Mouse (Mus musculus) splenic B cell, adult 2 months (primary cell): ENCODE results near the gene Nr2f6.
"Not testable (repeated sequence)": the region's sequence is repeated elsewhere in the genome, so short reads cannot be mapped to it uniquely, and the experiment has no call there.

Source experiments
- DNase-seq: peaks from one replicate; pipeline ENCODE4 v3.0.0-alpha.2; 2011; ENCODE audit warnings: low read depth, low spot score
- H3K27me3 ChIP-seq: 2 replicates; pipeline ENCODE4 v1.6.1; 2012; ENCODE audit warnings: mild to moderate bottlenecking, low read length, moderate library complexity, mixed read lengths; ENCODE audit not compliant: control insufficient read depth, poor library complexity, insufficient read depth, severe bottlenecking
- H3K36me3 ChIP-seq: 2 replicates; pipeline ENCODE4 v1.6.1; 2012; ENCODE audit warnings: mild to moderate bottlenecking, low read length, moderate library complexity, mixed read lengths; ENCODE audit not compliant: control insufficient read depth, poor library complexity, insufficient read depth, severe bottlenecking

Gene Nr2f6

DNA sequence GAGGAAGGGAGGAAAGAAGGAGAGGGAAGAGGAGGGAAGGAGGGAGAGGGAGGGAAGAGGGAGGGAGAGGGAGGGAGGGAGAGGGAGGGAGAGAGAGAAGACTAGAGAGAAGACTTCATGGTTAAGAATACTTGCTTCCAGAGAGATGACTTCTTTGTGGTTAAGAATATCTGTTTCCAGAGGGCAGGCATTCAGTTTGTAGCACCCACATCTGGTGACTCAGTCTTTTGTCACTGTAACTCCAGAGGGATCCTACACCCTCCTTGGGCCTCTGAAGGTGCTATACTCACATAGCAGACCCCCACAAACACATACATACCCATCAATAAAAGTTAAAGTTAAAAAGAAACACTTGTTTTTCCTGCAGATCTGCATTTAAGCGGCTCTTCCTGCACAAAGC lies 30.2 kb downstream of the Nr2f6 start:
- H3K27me3 ChIP-seq, result no peaks in the 10 kb centered on the region
- no peak for DNase-seq
- H3K36me3 ChIP-seq, result peaks cover 13% of the 10 kb centered on the region

DNA sequence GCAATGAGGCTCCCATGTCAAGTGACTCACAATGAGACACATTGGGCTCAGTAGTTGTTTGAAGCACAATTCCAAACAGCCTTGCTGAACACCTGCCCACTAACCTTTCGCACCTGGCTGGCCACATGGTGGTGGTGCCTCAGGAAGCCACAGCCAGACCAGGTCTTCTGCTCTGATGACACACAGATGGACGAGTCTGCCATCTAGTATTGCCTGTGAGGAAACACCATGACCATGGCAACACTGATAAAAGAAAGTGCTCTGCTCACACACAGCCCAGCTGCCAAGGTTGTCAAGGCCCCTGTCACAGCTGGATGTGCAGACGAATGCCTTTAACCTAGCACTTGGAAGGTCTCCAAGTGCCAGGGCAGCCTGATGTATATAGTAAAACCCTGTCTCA lies 30.6 kb downstream of the Nr2f6 start:
- Histone ChIP-seq H3K36me3 (peaks cover 11% of the 10 kb centered on the region), H3K27me3 (no peaks in the 10 kb centered on the region)
- no peak for DNase-seq

DNA sequence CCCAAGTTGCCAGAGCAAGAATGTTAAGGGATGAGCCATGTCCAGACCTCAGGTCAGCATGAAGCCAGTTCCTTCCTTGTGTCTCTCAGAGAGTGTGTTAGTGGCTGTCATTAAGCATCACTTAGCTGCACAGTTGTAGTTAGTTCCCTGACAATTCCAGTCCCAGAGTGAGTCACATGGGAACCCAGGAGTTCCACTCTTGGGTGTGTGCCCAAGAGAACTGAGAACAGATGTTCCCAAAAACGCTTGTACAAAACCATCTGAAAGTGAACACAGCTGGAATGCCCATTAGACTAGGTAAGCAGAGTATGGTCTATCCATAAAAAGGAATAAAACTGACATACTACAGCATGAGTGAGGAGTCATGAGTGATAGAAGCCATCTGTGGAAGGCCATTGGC lies 35.2 kb downstream of the Nr2f6 start:
- Histone ChIP-seq H3K36me3 (peaks cover 6% of the 10 kb centered on the region), H3K27me3 (no peaks in the 10 kb centered on the region)
- no peak for DNase-seq

DNA sequence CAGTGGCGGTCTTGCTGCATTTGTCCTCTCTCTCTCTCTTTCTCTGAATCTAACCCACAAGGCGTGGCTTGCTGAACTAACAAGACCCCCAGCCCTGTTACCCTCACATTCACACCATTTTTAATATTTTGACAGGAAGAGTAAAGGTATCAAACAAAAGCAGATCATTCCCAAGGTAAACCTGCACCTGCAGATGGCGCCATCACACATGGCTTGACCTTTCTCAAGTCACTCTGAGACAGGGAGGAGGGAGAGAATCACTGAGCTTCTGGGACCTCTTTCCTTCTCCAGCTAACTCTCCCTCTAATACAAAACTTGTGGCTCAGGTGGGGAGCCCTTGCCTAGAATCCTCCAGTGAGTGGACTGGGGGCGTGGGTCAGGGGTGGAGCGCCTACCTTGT lies 41.1 kb downstream of the Nr2f6 start:
- peak; percentile 69 for DNase-seq
- Histone ChIP-seq H3K27me3 (no peaks in the 10 kb centered on the region), H3K36me3 (peaks cover 4% of the 10 kb centered on the region)

DNA sequence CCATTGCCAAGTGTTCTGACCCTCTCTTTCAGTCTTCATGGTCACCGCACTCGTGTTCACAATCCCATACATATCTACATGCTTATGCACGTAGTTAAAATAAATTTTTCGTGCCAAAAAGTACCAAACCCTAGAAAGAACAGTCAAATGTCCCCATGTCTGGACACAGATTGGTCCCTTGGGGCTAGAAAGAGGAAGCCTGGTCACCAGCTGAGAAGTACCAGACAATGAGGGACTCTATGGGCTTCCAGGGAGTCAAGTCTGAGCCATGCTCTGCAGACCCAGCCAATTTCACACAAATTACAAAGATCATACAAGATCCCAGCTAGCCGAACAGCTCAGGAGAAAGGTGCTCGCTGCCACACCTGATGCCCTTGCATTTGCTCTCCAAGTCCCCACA lies 43.9 kb downstream of the Nr2f6 start:
- DNase-seq, H3K36me3 ChIP-seq, H3K27me3 ChIP-seq: not testable (repeated sequence)

DNA sequence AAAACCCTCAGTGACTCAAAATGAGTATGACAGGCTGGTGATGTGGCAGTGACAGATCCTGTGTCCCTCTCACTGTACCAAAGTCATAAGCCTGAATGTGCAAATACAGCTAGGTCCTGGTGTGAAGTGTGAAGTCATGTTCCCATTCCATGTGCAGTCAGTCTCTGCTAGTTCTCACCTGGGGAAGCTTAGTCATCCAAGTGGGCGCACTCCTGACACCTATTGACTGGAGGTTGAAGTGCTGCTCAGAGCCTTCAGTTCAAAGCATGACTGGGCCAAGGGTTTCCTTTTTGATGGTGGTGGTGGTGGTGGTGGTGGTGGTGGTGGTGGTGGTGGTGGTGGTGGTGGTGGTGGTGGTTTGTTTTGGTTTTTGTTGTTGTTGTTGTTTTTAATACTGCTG lies 56.9 kb downstream of the Nr2f6 start:
- peak; percentile 63 for DNase-seq
- peaks cover 5% of the 10 kb centered on the region for H3K36me3 ChIP-seq
- H3K27me3 ChIP-seq, result no peaks in the 10 kb centered on the region
